Mouse (Mus musculus): ENCODE results near the gene Plxnd1.
A peak's percentile ranks its signal among the peaks of the same experiment; 100 is the strongest.

Plxnd1 gene

DNA sequence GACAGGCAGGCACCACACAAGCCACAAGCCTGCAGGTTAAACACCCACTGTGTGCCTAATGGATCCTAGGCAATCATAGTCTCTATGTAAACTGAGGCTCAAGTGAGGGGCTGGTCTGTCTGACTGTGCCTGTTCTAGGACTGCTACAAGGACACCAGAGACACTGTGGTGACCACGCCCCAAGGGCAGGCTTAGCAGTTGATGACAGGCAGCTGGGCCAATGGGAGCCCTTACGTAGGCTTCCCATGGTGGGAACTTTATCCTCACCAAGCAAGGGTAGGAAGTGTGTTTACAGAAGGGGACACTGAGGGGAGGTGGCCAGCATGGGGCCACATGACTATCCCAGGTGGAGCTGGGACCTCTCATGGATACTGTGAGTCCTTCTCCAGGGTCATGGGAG is 4.4 kb upstream of the Plxnd1 start:
- no peak for DNase-seq (ENCODE audit: low spot score in 2 of 2)

DNA sequence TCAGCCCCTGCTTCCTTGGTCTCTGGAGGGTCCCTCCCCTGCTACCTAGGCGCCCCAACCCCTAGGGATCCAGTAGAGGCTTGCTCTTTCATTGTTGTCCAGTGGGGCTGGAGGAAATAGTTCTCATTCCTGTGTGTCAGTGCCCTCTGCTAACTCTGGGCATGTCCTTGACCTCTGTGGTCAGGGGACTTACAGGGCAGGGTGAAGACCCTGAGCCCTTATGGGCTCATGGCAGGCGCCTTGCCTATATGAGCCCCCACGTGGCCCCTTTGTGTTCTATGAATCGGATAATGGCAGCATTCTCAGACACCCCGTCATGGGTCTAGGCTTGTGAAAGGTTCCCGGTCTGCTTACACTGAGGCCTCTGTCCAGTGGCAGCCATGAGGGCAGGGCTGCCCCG is 4.0 kb upstream of the Plxnd1 start:
- DNase-seq (ENCODE audit: low spot score in 2 of 2), result no peak

DNA sequence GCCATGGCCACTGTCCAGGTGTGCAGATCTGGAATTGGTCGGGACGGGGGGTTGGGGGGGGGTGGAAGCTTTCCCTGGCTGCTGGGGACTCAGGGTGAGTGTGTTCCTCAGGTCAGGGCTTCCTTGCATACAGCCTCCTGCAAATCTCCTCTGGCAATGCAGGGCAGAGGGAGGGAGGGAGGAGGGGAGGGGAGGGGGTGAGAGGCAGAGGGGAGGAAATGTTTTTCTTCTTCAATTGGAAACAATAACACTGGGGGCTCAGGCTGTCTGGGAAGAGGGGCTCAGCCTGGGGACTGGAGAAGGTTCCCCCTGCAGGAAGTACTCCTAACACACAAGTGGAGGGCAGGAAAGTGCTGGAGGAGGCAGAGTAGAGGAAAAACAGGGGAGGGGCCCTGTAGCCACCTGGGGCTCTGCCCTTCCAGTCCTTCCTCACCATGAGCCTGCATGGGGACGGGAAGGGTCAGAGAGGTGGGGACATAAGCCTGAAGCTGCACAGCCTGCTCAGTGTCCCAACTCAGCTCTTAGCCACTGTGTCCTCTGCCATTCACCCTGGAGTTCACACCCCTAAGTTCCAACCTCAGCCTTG is 3.0 kb upstream of the Plxnd1 start:
- no peak for DNase-seq (ENCODE audit: low spot score in 2 of 2)

DNA sequence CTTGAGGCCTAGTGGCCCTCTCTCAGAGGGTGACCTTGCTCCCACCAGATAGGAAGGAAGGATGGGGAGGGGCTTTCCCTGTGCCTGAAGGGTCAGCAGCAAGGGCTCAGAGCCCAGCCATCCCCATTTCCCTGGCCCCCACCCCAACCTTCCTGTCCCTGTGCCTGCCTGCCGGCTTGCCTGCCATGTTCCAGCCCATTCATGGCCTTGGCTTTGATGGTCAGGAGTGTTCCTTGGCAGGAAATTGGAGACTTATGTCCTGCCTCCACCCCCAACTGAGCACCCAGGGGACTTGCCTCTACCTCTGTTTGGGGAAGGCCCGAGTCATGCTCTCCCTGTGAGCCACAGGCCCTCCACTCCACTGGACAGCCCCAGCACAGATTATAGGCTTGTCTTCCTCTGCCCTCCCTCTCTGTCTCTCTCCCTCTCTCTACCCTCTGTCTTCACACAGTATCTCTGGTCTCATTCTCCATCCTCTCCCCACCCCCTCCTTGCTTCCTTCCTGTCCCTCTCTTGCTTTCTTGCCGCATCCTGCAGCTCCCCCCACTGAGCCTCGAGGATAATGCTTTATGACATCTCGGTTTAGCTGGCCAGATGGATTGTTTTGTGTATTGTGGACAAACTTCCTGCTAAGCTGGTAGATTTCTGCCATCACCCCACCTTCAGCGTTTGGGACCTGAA is 1.5 kb upstream of the Plxnd1 start:
- DNase-seq (ENCODE audit: low spot score in 2 of 2), result peak; percentile 53 to 61

DNA sequence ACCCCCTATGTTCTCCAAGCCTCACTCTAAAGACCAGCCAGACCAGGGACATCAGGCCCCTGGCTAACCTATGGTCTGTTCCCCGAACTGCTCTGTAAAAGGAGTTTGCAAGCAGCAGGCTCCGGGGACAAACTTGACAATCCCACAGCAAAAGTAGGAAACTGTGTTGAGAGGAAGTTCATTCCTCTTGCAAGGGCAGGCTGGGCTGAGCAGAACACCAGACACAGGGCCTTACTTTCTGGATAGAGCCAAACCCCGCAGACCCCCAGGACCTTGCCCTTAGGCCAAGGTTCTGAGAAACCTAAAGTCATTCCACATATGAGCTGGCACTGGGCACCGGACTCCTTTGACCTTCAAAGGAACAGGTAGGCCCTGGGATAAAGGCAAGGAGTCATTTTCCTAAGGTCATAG is 731 bp upstream of the Plxnd1 start:
- DNase-seq (ENCODE audit: low spot score in 2 of 2), result no peak

DNA sequence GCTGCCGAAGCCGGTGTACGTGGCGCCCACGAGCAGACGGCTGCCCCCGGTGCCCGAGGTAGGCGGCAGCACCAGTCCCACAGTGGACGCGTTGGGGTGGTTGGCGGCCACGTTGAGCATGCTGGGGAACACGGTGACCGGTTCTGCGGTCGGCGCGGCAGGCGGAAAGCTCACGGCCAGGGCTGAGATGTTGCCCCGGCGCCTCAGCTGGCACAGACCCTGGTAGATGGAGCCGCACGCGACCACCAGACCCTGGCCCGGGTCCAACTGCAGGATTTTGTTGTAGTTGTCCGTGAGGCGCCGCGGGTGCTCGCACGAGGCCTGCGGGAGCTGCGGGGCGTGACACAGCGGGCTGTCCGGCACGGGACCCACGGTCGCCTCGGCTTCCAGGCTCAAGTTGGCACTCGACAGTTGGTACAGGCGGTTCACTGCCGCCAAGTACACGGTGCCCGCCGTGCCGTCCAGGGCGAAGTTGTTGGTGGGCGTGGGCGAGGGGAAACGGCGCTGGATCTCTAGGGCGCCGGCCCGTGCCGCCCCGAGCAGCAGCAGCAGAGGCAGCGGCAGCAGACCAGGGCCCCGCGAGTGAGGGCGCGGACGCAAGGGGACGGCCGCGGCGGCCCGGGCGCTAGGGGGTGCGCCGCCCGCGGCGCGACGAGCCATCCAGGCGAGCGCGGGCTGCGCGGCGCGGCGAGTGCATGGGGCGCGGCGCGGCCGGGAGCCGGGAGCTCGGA is 494 bp downstream of the Plxnd1 start:
- DNase-seq (ENCODE audit: low spot score in 2 of 2), result no peak

DNA sequence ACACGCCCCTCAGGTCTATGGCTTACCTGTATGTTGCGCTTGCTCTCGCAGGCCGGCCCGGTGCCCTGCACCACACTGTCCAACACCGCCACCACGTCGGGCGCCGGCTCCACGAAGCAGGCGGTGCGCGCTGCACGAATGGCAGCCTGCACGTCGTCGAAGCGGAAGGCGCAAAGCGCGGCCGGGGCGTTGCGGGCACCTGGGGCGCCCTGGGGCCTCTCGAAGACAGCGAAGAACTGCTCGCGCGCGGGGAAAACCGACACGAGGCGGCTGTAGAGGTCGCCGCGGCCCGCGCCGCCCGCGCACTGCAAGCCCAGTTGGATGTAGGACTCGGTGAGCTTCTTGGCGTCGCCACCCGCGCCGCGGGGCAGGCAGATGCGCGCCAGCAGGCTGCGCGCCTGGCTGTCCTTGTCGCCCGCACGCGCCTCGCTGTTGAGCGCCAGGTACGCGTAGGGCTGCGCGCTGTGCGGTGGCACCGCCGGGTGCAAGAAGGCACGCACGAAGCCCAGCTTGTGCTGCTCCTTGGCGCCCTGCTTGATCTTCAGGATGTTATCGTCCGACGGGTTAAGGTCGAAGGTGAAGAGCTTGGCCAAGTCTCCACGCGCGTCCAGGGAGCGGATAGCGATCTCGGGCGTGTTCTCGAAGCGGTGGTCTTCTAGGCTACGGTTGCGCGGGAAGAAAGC is 1.2 kb downstream of the Plxnd1 start:
- no peak for DNase-seq (ENCODE audit: low spot score in 2 of 2)

DNA sequence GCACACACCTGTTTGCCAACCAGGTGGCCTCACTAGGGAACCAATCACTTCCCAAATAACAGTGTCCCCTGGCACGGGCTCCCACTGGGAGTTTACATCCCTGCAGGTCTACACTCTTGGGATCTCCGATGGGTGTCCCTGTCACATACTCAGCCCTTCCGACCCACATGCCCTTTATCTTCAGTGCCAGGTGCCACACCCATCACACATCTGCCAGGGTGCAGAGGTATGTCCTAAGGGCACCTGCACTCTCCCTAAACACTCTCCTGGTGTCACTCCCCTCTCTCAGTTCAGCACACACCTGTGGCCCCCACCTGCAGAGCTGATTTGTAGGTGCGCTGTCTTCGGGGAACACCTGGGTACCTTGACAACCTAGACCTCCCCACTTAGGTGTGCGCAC is 1.8 kb downstream of the Plxnd1 start:
- DNase-seq (ENCODE audit: low spot score in 2 of 2), result no peak

DNA sequence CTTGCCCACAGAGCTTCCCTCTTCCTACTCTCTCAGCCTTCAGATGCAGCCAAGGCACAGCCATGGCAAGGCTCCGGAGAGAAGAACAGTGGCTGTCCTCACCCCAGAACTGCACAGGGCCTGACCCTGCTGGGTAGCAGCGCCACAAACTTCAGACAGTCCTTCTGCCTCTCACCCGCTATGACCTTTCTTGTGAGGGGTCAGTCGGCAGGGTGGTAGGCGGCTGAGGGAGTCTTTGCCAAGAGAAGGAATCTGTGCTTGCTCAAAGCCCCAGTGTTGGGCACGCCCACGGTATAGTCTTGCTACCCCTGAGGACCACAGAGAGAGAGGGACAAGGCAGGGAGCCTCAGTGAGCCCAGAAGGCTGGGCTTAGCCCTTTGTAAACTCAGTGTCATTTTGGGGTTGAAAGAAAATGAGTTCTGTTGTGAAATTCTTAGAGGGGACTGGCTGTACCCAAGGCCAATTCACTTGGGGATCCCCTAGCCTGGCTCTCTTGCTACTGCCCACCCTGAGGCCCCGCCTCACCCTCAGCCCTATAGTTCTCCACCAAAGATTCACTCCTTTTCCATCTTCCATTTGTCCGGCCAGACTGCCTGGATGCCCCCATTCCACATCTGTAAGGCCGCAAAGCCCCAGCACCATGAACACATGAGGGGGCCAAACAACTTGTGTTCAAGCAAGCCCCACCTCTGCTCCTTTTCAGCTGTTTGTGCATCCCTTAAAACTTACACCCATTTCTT is 2.8 kb downstream of the Plxnd1 start:
- no peak for DNase-seq (ENCODE audit: low spot score in 2 of 2)

DNA sequence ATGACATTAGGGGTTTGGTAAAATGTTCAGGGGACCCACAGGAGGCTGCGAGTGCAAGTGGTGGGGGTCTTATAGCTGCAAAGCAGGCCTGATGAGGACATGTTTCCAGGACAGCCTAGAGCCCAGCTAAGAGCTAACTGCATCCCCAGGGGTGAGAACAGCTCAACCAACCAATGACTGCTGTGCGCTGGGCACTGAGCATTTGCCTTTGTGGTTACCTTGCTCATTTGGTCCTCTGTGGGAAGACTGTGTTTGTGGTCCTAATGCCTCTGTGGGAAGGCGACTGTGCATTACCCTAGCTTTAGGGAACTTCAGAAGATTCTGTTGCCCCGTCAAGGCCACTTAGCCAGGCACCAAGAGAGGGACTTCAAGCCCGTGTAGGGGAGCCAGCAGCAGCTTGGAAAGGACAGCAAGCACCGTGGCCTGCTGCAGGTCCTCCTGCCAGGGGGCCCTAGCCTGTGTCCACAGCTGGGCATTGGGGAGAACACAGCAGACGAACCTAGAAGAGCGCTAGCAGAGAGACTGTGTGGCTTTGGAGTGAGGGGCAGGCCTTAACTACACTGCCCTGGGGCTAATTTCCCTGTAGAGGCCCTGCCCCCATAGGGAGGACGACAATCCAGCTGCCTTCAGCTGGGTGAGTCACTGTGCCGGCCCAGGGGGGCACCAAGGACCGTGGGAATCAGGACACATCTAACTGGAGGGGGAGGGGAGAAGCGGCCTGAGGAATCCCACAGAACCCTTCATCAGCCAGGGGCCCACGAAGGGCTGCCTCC is 3.5 kb downstream of the Plxnd1 start:
- DNase-seq (ENCODE audit: low spot score in 2 of 2), result no peak

DNA sequence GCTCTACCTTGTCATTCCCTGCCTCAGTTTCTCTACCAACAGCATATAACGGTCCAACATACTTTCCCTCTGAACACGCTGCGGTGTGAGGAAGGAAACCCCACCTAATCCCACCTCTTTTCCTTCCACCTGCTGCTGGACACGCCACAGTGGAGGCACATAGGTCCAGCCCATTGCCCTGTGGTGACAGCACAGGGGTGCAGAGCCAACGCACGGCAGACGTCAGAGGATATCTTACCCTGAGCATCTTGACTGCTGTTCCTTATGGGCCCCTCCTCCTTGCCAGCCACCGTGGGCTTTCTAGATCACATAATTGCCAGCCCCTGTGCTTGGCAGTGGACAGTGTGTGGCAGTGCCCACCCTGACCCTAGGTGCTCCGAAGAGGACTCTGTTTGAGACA is 4.3 kb downstream of the Plxnd1 start:
- DNase-seq (ENCODE audit: low spot score in 2 of 2), result no peak

DNA sequence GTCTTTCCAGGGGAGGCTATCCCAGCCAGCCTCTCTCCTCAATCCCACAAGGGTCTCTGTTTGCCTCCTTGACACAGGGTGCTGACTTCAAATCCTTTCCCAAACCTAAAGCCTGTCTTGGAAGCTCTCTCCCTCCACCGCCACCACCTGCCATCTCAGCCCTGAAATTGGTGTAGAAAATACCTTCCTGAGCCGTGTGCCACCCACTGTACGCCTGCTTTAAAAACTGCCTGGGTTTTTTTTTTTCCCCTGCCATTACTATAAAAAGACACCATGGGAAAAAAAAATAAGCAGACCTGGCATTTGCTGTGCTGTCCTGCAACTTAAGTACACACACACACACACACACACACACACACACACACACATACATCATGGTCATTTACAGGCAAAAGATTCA is 4.7 kb downstream of the Plxnd1 start:
- no peak for DNase-seq (ENCODE audit: low spot score in 2 of 2)

DNA sequence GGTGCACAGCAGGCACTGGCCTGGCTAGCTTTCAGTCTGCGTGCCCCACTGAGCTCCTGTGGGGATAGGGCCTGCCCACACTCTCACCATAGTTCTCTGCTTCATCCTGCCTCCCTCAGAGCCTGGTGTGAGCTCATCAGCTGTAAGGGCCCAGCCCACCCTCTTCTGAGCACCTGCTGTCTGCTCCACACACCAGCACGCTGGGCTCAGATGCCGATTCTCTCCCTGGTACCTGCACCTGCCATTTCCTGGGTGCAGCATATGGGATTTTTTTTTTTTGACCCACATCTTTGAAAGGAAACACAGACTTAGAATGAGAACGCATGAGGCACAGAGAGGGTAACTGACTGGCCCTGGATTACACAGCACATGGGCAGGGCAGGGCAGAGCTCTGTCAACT is 5.2 kb downstream of the Plxnd1 start:
- DNase-seq (ENCODE audit: low spot score in 2 of 2), result peak; percentile 55 to 62

DNA sequence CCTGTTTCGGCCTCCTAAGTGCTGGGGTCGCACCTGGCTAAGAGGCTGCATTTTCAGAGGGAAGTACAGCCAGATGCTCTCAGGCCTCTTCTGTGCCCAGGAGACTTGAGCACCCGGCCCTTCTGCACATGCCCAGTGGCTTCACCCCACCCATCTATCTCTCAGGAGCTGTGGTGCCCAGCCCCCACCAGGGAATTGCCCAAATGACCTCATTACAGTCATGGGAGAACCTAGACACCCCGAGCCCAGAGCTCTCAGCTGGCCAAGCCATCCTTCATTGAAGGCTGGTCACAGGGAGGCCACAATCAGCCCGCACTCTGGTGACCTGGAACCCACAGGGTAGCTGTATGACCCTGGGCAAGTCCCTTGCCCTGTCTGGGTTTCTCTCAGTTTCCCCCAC is 5.8 kb downstream of the Plxnd1 start:
- peak in 1 of 2 experiments; percentile 50 for DNase-seq (ENCODE audit: low spot score in 2 of 2)

DNA sequence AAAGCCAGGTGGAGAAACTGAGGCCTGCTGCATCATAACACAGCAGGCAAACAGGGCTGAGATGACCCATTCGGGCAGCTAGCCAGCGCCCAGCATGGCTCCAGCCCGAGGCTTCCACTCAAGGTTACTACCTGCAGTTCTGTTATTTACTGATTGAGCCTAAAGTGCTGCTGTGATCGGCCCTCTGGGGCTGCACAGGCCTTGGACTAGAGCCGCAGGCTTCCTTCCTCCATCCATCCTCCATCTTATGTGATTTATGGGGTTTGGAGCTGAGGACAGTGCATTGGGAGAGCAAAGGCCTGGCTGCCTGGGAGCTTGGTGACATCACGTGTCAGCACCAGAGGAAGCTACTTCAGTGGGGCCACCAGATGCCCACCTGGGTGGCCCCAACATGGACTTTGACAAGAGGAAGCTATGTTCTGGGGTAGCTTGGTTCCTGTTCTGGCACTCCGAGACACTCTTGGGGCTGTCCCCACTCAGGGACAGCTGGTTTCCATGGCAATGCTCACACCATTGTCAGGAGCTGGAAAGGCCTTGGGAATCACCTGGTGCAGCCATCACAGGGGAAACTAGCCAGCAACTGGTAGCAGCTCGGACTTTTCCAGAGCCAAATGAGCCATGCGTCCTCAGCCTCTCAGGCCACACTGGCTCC is 7.6 kb downstream of the Plxnd1 start:
- peak in 1 of 2 experiments; percentile 47 for DNase-seq (ENCODE audit: low spot score in 2 of 2)

DNA sequence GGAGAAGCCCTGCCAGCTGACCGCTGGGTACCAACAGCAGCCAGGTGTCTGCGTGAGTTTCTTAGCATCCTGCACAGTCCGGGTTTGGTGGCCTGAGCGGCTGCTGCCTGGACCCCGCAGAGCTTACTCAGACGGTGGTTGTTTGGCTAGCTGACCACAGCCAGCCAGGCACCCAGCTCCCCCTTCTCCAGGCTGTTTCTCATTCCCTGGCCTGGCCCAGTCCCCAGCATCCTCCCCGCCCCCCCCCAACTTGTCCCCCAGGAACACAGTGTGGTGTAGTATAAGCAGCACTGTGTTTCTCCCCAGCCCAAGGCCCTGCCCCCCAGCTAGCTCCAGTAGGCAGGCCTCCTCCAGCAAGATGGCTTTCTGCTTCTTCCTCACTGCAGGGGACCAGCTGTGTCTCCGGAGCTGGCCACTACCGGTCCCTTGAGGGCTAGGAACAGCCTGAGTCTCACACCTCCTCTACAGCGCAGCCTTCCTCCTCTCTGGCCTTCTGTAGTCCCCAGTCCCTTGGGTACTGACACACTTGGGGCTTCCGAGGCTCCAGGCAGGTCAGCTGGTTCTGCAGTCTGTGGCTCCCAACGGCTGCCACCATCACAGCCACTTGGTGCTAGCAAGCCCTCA is 8.2 kb downstream of the Plxnd1 start:
- no peak for DNase-seq (ENCODE audit: low spot score in 2 of 2)

DNA sequence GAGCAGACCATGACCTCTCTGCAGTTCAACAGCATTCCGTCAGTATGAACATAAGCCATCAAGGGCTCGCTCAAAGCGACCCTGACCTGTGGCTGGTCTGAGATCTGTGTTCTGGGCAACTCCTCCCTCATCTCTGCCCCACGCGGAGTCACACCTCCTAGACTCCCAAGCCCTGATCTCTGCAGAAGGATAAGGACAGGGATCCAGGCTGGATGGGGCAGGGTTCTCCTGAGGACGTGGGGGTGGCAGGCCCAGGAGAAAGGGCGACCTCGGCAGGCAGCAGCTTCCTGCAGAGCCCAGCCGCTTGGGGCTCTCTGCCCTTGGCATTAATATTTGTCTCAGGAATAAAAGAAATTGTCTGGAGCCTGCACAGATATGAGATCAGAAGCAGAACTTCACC is 9.2 kb downstream of the Plxnd1 start:
- no peak for DNase-seq (ENCODE audit: low spot score in 2 of 2)

DNA sequence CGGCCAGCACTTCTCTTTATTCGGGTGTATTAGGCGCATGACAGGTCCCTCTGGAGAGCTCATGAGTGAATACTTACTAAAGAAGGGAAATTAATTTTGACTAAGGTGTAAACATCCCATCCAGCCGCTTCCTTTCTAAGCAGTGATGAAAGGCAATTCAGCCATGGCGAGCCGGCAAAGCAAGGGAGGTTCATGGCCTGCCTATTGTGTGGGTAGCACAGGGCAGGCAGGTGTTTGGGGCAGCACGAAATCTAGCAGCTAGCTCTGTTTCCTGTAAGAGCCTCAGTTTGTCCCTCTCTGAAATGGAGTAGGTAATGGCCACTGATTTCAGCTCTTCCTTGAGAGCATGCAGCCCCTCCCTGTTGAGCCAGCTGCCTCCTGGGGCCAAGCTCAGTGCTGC is 10.2 kb downstream of the Plxnd1 start:
- no peak for DNase-seq (ENCODE audit: low spot score in 2 of 2)

DNA sequence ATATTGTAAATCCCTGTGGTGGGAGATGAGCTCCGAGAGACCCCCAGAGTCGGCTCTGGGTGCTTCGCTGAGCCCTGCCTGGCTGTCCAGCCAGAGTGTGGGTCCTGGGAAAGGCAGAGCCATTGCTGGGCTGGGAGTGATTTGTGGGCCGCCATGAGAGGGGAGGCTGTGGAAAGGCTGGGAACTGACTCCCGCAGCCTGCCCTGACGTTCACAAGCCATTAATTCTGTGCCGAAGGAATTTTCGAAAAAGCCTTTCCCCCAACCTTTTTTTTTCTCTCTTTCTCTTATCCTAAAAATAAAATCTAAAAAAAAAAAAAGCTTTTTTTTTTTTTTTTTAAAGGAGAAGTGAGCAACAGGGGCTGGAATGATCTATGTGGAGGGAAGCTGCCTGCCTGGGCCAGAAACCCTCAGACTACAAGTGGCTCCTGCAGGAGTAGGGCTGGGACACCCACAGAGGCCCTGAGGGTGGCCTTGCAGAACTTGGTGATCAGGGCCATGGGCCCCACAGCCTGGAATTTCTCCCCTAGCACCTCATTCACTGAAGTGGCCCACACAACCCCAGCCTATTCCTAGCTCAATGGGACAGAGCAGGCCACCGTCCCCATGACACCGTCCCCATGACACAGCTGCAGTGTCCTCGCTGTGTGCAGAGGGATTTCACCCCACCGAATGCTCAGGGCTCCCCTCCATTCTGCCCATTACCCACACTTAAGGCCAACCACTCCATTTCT is 11.3 kb downstream of the Plxnd1 start:
- DNase-seq (ENCODE audit: low spot score in 2 of 2), result no peak

All from spleen, postnatal 36 days (tissue).